Mouse (Mus musculus): Measurements from ENCODE around the gene Ythdf2.
A peak's percentile ranks its signal among the peaks of the same experiment; 100 is the strongest.

The Ythdf2 gene

DNA sequence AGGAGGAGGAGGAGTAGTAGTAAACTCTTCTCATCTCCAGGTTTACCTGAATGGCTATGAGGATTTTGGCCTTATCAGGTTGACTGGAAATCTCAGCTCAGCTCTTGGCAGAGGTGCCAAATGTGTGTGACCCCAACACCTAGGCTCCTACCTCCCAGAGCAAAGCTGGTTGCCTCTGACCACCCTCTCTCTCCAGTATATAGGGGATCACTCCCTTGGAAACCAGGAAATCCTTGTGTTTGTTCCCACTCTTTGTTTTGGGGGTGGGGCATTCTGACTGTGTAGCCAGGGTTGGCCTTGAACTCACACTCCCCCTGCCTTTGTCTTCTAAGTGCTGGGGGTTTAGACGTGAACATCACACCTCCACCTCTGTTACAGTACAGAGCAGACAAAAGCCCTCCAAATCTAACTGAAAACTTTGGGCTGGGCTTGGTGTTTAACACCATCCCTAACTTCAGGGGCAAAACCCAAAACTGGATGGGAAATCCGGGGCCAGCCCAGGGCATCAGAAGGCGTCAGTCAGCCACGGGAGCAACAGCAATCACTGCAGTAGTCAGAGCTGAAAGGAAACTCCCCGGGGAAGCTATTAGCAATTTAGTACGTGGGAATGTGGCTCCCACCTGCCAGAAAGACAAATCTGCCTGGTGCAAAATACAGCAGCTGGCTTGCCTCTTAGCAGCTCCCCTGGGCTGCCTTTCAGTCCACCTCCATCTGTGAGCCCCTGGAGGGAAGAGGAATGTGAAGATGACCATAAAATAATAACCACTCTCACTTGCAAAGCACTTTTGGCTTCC lies 57.0 kb downstream of the Ythdf2 start:
- DNase-seq (ENCODE audit: low read depth, low spot score): no peak

DNA sequence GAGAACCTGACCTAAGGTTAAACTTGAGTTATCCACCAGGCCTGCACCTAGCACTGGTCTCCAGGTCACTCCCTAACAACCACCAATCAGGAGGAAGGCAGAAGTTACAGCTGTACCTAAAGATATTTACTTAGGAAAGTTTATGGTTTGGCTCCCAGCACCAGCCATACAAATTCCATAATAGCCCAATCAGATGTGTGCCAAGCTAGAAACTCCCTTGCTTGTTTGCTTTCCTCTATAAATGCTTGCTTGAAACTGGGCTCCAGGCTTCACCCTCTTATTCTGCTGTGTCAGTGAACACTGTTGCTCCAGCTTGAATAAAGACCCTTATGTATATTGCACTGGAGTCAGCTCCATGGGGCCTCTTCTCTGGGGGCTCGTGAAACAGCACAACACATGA lies 60.4 kb downstream of the Ythdf2 start:
- no peak for DNase-seq (ENCODE audit: low read depth, low spot score)

DNA sequence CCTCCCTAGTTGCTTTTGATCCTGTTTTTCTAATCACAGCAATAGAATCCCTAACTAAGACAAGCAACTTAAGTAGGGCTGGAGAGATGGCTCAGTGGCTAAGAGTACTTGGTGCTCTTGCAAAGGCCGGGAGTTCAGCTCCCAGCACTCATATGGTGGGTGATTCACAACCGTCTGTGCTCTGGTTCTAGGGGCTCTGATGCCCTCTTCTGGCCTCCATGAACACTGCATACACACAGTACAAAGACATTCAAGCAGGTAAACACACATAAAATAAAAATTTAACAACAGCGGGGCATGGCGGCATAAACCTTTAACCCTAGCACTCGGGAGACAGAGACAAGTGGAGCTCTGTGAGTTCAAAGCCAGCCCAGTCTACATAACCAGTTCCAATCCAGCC lies 65.9 kb downstream of the Ythdf2 start:
- DNase-seq (ENCODE audit: low read depth, low spot score): peak; percentile 23

DNA sequence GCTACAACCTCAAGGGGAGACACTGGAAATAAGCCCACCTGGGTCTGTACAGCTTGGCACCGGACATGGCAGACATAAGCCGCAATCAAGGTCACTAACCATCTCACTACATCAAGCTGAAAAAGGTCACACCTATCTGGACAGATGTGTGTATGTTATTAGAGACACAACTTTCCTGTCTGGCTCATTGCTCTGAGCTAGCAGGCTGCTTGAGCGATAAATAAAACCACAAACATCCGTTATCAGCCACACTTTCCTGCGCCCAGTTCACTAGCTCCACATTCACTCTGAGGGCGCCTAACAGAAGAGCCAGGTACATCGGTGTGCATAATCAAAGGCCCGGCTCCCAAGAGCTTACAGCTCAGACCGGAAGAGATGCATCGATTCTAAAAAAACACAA lies 67.0 kb downstream of the Ythdf2 start:
- no peak for DNase-seq (ENCODE audit: low read depth, low spot score)

DNA sequence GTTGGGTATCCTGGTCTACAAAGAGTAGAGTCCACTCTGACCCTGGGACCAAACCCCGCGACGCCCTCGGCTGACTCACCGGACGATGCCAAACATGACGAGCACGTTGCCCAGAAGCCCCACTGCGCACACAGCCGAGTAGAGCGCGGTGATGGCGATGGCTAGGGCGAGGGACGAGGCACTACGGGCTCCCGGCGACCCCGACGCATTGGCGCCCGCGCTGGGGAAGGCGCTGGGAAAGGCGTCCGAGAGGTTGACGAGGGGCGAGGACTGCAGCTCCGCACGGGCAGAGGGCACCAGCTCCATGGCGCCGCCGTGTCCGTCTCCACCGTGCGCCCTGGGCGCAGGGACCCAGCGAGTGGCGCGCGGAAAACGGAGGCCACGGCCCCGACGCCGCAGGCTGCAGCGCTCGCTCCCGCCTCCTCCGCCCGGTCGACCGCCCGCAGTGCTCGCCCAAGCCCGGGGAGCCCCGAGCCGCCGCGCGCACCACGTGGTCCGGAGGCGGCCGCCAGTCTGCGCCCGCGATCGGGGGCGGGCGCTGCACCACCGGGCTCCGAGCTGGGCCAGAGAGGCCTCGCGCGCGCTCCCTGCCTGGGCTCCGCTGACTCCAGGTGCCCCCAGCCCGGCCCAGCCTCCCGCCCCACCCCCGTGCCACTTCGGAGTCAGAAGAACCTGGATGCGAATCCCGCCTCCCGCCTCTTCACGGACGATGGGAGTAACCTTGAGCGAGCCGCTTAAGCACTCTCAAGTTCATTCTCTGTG lies 67.8 kb downstream of the Ythdf2 start, which contains the start of gene Oprd1:
Gene Oprd1 (minus strand): TSS at position 407 of the 762 bp plus-strand sequence.
- no peak for DNase-seq (ENCODE audit: low read depth, low spot score)

DNA sequence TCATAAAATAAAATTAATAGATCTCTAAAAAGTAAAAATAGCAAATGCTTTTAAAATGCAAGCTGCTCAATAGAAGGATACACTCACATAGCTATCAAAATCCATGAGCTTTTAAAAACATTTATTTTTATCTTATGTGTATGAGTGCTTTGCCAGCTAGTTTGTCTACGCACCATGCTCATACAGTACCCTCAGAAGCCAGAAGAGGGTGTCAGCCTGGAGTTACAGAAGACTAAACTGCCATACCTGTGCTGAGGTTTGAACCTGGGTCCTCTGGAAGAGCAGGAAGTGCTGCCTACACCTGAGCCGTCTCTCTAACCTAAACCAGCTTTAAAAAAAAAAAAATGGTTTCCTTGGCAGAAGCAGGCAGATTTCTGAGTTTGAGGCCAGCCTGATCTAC lies 73.5 kb downstream of the Ythdf2 start:
- no peak for DNase-seq (ENCODE audit: low read depth, low spot score)

DNA sequence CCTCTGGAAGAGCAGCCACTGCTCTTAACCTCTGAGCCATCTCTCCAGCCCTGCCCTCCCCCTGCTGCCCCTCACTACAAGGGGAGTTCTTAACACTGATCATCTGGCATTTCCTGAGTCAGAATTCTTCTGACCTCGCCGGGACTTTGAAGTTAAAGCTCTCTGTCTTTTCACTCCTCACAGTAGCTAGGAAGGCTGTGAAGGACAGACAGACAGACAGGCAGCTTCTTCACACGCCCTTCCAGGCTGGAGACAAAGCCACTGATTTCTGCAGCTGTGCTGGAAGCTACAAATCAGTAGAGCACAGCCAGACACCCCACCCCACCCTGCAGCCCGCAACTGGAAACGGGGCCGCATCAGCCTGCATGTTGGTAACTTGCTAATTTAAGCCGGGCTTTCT lies 75.1 kb downstream of the Ythdf2 start:
- no peak for DNase-seq (ENCODE audit: low read depth, low spot score)
